Mouse (Mus musculus) inflammation-experienced regulatory T-cells (primary cell): ENCODE data around the gene Tsen15. TPM values are rescaled to one million over a fixed set of nuclear protein-coding genes. Genes with fewer than 3 reads are reported as not detected.

Experiments used
- polyA plus RNA-seq, 2 experiments: library from polyadenylated mRNA; unstranded; fragments of 100-300 nt; shearing (Covaris generic); gene quantifications; one replicate each; pipeline ENCODE4 v1.2.1; 2017

Tsen15 gene
- 10 to 100 TPM; 26.2 to 30.7 TPM for polyA plus RNA-seq

GRCm38 (mm10) chr1:152386188-152386835, at the start of gene Tsen15:
TSS of gene Tsen15 (minus strand) at chr1:152386688.

GRCm38 (mm10) chr1:152399790-152400555, 13.5 kb upstream of the Tsen15 start, which contains the start of gene Colgalt2:
TSS of gene Colgalt2 (plus strand) at chr1:152399830.

Other genes with a start within 250 kb of the Tsen15 start
- under 1 TPM in 1 of 2 experiments, not detected in 1; 0.13 TPM for gene Colgalt2, start 13.1 kb upstream of the Tsen15 start, polyA plus RNA-seq